Mouse (Mus musculus): ENCODE measurements around the gene Ccdc157. TPM values are rescaled to one million over a fixed set of nuclear protein-coding genes. Genes with fewer than 3 reads are reported as not detected.
"Not testable (repeated sequence)": the region's sequence is repeated elsewhere in the genome, so short reads cannot be mapped to it uniquely, and the experiment has no call there.

The Ccdc157 gene
- polyA plus RNA-seq, 1 experiment from 2014 or later: 0.62 TPM

DNA sequence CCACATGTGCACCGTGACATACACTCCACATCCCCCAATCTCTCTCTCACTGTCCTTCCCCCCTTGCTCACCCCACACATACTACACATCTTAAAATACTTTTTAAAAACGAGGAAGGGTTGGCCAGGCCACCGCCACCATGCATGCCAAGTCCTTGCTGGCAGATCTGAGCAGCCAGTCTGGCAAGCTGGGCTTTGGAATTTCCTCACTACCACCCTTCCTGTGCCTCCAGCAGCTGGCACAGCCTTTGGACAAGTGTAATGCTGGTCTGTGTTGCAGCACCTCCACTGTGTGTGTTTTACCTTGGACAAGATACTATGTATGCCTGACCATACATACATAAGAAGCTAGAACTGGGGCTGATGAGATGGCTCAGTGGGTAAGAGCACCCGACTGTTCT, 46.6 kb downstream of the Ccdc157 start:
- Histone ChIP-seq H3K79me2 (ENCODE audit: inconsistent target) (no peaks in the 10 kb centered on the region), H3K27ac (no peak overlapping the region), H3K4me3 (ENCODE audit: inconsistent target) (no peak overlapping the region), H3K36me3 (ENCODE audit: inconsistent target) (no peaks in the 10 kb centered on the region)
- 69% methylated on average over 3 of the region's 4 CpGs for WGBS (ENCODE audit: missing documents)

DNA sequence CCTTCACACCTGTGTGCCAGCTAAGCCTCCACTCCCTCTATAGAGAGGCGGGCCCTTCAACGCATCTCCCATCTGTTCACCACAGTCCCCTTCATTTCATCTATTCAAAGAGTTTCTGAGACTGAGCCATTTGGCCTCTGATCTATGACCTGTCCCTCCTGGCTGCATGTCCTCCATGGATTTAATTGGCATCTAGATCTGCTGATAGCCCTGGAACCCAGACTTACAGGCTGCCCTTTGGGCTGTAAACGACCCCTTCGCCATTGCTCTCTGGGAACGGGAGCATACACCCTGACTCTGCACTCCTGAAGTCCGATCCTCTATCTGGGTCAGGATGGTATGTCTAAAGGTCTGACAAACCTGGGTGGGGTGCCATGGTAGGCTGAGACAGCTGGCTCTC, 47.2 kb downstream of the Ccdc157 start:
- H3K4me3 ChIP-seq (ENCODE audit: inconsistent target): no peak overlapping the region
- WGBS (ENCODE audit: missing documents): 100% methylated on average over 6 of the region's 6 CpGs
- H3K36me3 ChIP-seq (ENCODE audit: inconsistent target): no peaks in the 10 kb centered on the region
- H3K27ac ChIP-seq: no peak overlapping the region
- H3K79me2 ChIP-seq (ENCODE audit: inconsistent target): no peaks in the 10 kb centered on the region

DNA sequence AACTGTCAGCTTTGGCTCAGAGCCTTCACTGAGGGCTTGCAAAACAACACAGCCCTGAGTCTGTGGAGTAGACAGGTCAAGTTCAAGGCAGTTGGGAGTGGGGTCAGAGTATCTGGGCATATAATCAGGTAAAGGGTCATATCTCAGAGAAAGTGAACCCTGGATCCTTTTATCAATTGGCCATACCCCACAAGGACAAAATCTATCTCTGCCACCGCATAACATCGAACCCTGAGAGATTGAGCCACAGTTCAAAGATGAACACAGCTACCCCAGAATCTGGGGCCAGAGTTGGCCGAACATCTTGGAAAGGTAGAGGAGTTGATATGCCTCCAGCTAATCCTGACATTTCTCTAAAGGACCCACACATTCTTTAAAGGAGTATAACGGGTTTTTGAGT, 48.1 kb downstream of the Ccdc157 start:
- Histone ChIP-seq H3K4me3 (ENCODE audit: inconsistent target) (no peak overlapping the region), H3K27ac (no peak overlapping the region), H3K36me3 (ENCODE audit: inconsistent target) (no peaks in the 10 kb centered on the region), H3K79me2 (ENCODE audit: inconsistent target) (no peaks in the 10 kb centered on the region)
- WGBS (ENCODE audit: missing documents): 93% methylated on average over 4 of the region's 4 CpGs

DNA sequence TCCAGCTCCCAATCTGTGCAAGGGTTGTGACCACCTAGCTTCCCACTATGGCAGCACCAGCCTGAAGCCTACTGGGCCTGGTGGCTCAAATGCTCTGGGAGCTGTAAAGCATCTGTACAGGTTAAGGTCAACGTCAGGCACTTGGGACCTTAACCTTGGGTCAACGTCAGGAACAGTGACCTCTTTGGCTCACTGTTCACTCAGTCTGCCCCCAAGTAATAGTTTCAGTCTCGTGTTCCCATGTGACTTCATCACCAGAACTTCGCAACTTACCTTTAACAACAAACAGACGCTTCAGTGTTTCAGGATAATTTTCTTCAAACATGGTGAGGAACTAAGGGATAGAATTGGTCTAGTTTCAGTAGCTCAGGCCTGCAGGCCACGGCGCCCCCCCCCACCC, 51.4 kb downstream of the Ccdc157 start:
- Histone ChIP-seq H3K27ac (no peak overlapping the region), H3K79me2 (ENCODE audit: inconsistent target) (no peaks in the 10 kb centered on the region), H3K4me3 (ENCODE audit: inconsistent target) (no peak overlapping the region), H3K36me3 (ENCODE audit: inconsistent target) (no peaks in the 10 kb centered on the region)
- 94% methylated on average over 7 of the region's 7 CpGs for WGBS (ENCODE audit: missing documents)

DNA sequence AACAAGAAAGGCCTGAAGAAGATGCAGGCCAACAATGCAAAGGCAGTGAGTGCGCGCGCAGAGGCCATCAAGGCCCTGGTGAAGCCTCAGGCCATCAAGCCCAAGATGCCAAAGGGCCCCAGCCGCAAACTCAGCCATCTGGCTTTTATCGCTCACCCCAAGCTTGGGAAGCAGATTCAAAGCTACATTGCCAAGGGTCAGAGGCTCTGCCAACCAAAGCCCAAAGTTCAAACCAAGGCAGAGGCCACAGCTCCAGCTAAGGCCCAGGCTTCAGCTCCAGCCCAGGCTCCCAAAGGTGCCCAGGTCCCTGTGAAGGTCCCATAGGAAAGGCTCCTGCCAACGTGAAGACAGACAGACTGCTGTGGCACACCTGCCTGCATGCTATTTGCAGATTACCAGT, 52.2 kb downstream of the Ccdc157 start:
- H3K27ac ChIP-seq; H3K36me3 ChIP-seq (ENCODE audit: inconsistent target); H3K4me3 ChIP-seq (ENCODE audit: inconsistent target); H3K79me2 ChIP-seq (ENCODE audit: inconsistent target): not testable (repeated sequence)
- 100% methylated on average over 2 of the region's 6 CpGs for WGBS (ENCODE audit: missing documents)

DNA sequence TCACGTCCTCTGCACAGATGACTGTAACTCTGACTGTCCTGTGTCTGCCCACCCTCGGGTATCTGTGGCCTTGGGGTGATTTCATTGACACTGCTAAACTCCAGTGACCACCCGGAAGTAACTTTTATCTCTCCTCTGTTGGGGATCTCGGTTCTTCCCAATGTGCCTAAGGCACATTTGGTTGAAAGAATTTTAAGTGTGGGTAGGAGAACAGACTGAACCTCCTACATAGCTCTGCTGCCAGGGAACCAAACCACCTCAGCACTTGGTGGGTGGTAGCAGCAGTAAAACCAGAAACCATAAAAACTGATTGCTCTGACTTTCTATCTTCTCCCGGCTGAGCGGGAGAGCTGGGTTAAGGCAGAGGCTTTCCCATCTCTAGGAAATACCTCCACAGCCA, 54.6 kb downstream of the Ccdc157 start:
- no peak overlapping the region for H3K4me3 ChIP-seq (ENCODE audit: inconsistent target)
- no peak overlapping the region for H3K27ac ChIP-seq
- H3K36me3 ChIP-seq (ENCODE audit: inconsistent target): no peaks in the 10 kb centered on the region
- H3K79me2 ChIP-seq (ENCODE audit: inconsistent target): no peaks in the 10 kb centered on the region
- 86% methylated on average over 6 of the region's 6 CpGs for WGBS (ENCODE audit: missing documents)

DNA sequence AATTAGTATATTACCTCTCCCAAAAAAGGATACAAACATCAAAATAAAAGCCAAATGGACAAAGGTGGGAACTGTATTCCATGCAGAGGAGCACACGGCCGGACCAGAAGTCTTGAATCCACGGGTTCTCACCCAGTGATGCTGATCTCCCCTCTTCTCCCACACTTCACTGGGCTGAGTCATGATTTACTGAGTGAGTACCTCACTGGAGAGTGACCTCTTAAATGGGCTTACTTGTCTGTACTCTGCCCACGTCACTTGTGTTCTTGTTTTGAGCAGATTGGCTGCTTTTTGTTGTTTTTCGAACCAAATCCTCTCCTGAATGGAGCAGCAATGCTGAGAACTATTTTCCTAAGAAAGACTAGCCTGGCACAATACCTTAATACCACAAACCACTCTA, 55.1 kb downstream of the Ccdc157 start:
- no peak overlapping the region for H3K4me3 ChIP-seq (ENCODE audit: inconsistent target)
- 87% methylated on average over 5 of the region's 5 CpGs for WGBS (ENCODE audit: missing documents)
- H3K27ac ChIP-seq: no peak overlapping the region
- H3K36me3 ChIP-seq (ENCODE audit: inconsistent target): no peaks in the 10 kb centered on the region
- no peaks in the 10 kb centered on the region for H3K79me2 ChIP-seq (ENCODE audit: inconsistent target)

DNA sequence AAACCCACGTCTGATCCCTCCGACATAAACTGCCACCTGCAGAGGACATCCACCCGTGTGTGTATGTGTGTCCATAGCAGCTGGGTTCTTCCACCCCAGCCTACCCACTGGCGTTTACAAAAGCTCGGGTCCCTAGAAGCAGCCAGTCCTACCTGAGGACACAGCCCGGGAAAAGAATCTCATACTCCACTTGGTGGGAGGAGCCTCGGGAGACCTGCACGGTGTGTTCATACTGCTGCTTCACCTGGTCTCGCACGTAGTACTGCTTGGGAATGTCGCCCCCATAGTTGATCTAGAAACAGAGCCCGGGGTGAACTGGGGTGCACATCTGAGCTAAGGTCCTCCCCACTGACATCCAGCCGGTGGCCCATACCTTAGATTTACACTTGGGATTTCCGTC, 56.6 kb downstream of the Ccdc157 start:
- Histone ChIP-seq H3K79me2 (ENCODE audit: inconsistent target) (no peaks in the 10 kb centered on the region), H3K4me3 (ENCODE audit: inconsistent target) (no peak overlapping the region), H3K36me3 (ENCODE audit: inconsistent target) (no peaks in the 10 kb centered on the region), H3K27ac (no peak overlapping the region)
- WGBS (ENCODE audit: missing documents): 97% methylated on average over 14 of the region's 14 CpGs

DNA sequence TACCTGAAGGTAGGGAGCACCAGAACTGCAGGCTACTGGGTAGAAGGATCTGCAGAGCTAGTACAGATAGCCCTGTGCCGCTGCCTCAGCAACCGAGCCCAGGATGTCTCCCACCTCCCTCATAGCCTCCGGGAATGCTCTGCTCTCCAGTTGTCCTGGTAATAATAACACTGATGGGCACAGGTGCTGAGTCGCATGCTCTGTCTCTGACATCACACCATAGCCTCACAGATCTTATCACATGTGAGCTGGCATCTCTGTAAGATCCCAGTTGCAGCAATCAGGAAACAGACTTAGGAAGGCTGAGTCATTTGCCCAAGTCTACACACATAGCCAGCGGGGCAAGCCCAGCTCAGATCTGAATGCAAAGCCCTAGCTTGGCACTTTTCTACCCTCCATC, 58.2 kb downstream of the Ccdc157 start:
- WGBS (ENCODE audit: missing documents): 64% methylated on average over 5 of the region's 5 CpGs

DNA sequence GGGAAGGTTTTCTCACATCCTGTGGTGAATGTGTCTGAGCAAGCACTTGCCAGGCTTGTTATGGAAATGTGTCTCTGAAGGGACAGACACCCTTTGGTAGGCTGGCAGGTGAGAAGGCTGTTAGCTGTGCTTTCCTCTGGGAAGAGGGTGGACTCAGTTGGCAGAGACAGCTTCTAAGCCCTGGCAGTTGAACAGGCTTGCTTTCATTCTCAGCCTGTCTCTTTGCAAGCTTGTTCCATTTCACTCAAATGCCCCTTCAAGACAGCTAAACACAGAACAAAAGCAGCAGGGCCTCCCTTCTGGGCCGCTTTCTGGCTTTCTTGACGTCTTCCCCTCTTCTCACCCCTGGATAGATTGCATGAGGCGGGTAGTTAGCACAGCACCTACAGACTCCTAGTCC, 60.6 kb downstream of the Ccdc157 start:
- no peaks in the 10 kb centered on the region for H3K36me3 ChIP-seq (ENCODE audit: inconsistent target)
- H3K4me3 ChIP-seq (ENCODE audit: inconsistent target): no peak overlapping the region
- no peaks in the 10 kb centered on the region for H3K79me2 ChIP-seq (ENCODE audit: inconsistent target)
- 88% methylated on average over 3 of the region's 3 CpGs for WGBS (ENCODE audit: missing documents)
- no peak overlapping the region for H3K27ac ChIP-seq

More for the DNA sequence above, 58.2 kb downstream of the Ccdc157 start:
- Histone ChIP-seq H3K4me3 (ENCODE audit: inconsistent target) (no peak overlapping the region), H3K36me3 (ENCODE audit: inconsistent target) (no peaks in the 10 kb centered on the region), H3K79me2 (ENCODE audit: inconsistent target) (no peaks in the 10 kb centered on the region), H3K27ac (no peak overlapping the region)

DNA sequence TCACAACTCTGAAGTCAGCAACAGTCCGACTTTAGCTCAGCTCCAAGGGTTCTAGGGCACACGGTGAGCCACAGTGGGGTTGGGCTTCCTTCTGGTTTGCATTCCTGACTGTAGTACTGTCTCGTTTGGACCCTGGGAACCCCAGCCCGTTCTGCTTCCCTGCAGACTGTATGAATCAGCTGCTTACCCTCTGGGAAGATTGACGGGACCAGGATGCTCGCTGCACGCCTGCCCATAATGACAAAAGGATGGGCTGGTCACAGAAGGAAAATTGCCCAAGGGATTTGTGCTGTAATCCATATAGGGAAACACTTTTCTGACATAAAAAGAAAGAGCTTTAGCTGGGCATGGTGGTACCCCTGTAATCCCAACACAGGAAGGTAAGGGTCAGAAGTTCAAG, 61.3 kb downstream of the Ccdc157 start:
- WGBS (ENCODE audit: missing documents): 97% methylated on average over 7 of the region's 7 CpGs
- Histone ChIP-seq H3K4me3 (ENCODE audit: inconsistent target) (no peak overlapping the region), H3K79me2 (ENCODE audit: inconsistent target) (no peaks in the 10 kb centered on the region), H3K36me3 (ENCODE audit: inconsistent target) (no peaks in the 10 kb centered on the region), H3K27ac (no peak overlapping the region)

DNA sequence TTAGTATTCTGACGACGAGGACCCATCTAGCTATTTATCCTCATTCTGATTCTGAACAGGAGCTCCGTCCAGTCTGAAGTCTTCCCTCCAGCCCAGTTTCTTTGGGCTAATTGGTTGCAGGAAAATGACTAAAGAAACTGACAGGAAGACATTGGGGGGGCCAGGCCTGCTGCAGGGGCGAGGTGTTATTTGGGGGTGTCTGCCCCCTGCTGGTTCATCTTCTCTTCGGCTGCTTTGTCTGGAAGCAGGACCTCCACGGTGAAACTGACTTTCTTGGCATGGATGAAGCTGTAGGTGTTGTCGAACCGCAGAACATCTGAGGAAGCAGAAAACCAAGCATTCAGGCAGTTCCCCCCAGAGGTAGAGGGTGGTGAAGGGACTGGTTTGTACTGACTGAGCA, 62.0 kb downstream of the Ccdc157 start:
- Histone ChIP-seq H3K27ac (no peak overlapping the region), H3K79me2 (ENCODE audit: inconsistent target) (no peaks in the 10 kb centered on the region), H3K36me3 (ENCODE audit: inconsistent target) (no peaks in the 10 kb centered on the region), H3K4me3 (ENCODE audit: inconsistent target) (no peak overlapping the region)
- 57% methylated on average over 7 of the region's 8 CpGs for WGBS (ENCODE audit: missing documents)

DNA sequence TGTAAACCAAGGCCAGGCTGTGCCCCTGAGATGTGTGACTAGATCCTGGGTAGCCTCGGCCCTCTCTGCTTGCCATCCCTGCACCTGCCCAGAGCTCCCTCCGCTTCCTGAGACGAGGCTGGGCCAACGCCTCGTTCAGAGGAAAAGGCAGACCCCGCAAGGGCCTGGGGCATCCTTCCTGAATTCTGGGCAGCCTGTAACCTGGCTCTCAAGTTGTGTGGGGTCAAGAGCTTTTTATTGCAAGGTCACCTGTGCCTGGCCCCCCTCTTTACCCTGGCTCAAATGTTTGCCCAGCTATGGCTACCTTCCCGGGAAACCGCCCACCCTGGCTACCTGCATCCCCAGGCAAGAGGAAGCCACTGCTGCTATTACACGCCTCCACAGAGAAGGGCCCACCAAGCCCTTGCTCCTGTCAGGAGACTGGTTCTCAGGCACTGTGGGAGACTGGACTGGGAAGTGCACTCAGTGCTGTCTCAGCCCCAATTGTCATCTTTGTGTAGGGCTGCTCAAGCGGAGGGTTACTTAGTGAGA, 62.9 kb downstream of the Ccdc157 start:
- WGBS (ENCODE audit: missing documents): 30% methylated on average over 10 of the region's 10 CpGs
- H3K79me2 ChIP-seq (ENCODE audit: inconsistent target): no peaks in the 10 kb centered on the region
- H3K36me3 ChIP-seq (ENCODE audit: inconsistent target): no peaks in the 10 kb centered on the region

DNA sequence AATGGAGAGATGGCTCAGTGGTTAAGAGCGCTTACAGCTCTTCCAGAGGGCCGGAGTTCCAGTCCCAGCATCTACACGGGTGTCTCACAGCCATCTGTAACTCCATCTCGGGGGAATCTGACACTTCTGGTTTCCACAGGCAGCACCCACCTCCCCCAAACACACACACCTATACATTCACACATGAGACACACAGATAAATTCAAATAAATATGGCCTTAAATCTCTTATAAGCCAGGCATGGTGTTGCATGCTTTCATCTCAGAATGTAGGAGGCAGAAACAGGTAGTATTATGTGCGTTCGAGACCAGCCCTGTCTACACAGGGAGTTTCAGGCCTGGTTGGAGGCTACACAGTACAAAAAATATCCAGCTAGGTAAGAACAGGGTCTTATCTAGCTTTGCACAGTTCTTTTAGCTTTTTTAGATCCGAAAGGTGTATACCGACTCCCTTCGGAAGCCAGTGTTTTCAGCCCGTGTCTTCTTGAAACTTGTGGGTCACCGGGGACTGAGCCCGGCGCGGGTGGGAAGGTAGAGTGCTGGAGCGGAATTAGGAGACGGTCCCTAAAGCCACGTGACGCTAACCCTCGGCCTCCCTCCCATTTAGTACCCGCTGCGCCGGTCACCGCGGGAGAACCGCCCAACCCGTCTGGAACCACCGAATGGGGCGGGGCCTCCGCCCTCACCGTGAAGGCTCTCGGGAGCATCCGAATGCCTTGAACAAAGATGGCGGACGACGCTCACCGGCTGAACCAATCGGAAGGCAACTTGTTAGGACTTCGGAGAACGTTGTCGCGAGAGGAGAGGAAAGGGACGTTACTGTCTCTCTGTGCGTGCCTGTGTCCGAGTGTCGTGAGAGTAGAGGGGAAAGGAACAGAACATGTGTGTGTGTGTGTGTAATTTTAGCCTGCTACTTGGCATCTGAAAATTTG, 63.8 kb downstream of the Ccdc157 start:
- Histone ChIP-seq H3K36me3 (ENCODE audit: inconsistent target) (no peaks in the 10 kb centered on the region), H3K79me2 (ENCODE audit: inconsistent target) (no peaks in the 10 kb centered on the region), H3K4me3 (ENCODE audit: inconsistent target) (peak overlapping the region; percentile 58), H3K27ac (peak overlapping the region; percentile 57)
- WGBS (ENCODE audit: missing documents): 6% methylated on average over 45 of the region's 45 CpGs

More for the DNA sequence above, 62.9 kb downstream of the Ccdc157 start:
- peak overlapping the region; percentile 58 for H3K4me3 ChIP-seq (ENCODE audit: inconsistent target)
- H3K27ac ChIP-seq: peak overlapping the region; percentile 57

DNA sequence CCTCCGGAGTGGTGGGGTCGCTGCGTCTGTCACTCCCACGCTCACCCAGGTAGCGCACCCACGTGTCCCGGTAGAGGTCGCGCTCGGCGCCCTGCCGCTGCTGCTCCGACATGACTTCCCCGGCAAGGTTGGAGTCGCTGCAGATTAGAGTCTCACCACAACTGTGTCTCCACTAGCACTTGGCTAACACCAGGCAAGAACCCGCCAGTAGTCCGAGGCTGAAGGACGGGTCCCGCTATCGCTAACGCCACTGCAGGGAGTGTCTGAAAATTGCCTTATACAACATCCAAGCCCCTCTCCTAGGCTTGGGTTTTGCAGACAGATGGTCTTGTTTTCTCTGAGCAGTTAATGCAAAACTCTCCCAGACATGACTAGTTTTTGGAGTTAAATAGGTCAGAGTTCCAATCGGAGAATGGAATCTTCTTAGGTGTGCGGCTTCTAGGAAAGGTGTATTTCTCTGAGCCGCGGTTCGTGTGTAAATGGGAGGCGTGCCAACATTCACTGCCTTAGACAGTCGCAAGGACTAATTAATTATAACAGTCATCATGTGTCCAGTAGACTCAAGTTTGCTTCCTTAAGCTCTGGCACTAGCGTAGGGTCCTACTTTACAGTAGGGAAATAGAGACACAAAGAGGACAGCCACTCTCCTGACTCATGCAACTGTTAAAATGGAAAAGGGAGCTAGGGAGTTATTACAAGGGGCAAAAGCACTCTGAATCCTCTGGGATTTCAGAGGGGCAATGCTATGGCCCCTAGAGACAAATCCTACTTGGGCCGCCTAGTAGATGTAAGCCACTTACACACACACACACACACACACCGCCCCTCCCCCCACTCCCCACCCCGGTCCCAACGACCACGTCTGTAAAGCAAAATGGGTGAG, 64.7 kb downstream of the Ccdc157 start, which contains the start of gene Mtfp1:
Gene Mtfp1 (minus strand): TSS at position 275 of the 883 bp plus-strand sequence.
- WGBS (ENCODE audit: missing documents): 17% methylated on average over 23 of the region's 34 CpGs
- Histone ChIP-seq H3K4me3 (ENCODE audit: inconsistent target) (peak within 1 kb of the TSS; percentile 58), H3K27ac (peak within 1 kb of the TSS; percentile 57), H3K79me2 (ENCODE audit: inconsistent target) (no peaks in the 10 kb centered on the region), H3K36me3 (ENCODE audit: inconsistent target) (no peaks in the 10 kb centered on the region)
